Mouse (Mus musculus): ENCODE results near the gene Lmtk2.

Gene Lmtk2

DNA sequence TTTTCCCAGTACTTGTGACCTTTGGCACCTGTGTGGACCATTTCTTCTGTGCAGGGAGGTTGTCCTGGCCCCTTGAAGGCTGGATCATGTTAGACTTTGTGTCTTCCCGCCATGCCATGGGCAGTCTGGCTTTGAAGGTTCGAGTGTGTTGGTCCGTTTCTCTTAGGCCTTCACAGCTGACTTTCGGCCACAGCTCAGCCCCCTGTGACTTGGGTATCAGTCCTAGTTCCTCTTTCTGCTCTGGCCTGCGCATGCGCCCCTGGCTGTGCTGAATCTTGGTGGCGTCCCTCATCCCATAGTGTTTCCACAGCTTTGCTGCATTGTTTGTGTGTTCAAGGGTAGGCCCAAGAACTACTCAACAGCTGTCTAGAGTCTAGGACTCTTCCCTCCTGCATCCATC is 81.0 kb downstream of the Lmtk2 start:
- DNase-seq = no peak

DNA sequence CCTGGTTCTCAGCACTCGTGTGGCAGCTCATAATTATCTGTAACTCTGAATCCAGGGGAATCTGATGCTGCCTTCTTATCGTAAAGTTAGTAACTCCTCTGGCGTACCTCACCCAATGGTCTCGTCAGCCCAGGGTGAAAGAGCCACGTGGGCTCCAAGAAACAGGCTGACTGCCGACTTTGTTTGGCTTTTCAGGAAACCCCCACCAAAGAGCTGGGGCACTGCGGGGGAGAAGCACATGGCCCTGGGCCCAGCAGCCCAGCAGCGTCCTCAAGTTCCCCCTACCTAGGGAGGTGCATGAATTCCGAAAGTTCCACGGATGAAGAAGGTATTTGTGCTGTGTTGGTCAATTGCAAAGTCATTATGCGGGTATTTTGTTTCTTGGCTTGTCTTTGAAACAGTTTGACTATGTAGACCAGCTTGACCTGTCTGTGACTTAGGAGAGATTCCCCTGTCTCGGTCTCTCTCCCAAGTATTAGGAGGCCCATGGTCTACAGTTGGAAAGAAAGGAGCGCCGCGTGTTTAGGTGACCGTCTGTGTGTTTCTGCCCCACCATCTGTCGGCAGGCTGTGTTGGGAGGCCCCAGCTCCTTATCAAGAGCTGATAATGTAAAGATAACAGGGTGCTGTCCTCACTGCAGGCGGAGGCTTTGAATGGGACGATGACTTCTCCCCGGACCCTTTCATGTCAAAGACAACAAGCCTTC is 82.5 kb downstream of the Lmtk2 start:
- no peak for DNase-seq

DNA sequence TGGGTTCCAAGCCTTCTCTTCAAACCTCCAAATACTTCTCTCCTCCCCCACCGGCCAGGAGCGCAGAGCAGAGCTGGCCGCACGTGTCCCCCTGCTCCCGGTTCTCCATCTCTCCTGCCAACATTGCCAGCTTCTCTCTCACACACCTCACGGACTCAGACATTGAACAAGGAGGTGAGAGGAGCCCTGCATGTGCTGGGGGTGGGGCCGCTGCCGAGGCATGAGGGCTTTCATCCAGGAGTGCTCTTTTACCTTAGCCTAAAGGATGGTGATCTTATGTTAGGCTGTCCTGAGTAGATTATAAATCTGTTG is 83.0 kb downstream of the Lmtk2 start:
- no peak for DNase-seq

GRCm38 (mm10) chr5:144183647-144184335 is 83.6 kb downstream of the Lmtk2 start:
- DNase-seq = no peak

DNA sequence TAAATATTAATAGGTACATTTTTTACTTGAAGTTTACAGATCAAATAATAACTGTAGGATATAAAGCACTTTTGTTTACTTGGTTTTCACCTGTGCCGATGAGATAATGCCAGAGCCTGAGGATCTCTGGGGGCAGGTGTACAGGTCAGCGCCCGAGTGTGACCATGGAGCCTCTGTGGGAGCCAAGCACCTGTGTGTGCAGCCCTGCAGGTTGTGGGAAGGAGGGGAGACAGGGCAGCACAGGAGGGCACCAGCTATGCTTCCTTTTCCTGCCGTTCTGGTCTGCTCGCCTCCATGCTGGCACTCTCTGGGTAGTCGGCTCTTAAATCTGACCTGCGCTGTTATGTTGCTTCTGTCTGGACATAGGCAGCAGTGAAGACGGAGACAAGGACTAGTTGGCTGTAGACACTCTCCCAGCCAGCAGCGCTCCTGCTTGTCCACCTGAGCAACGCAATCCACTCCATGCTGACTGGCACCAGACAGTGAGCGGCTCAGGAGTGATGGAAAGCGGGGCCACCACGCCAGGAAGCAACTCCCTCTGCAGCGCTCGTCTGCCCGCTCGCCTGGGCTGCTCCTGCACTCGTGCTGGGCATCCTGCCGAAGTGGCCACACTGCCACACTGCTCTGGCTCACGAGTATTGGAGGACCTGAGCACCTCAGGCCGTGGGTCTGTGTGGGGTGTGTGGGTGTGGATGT is 84.3 kb downstream of the Lmtk2 start:
- no peak for DNase-seq

DNA sequence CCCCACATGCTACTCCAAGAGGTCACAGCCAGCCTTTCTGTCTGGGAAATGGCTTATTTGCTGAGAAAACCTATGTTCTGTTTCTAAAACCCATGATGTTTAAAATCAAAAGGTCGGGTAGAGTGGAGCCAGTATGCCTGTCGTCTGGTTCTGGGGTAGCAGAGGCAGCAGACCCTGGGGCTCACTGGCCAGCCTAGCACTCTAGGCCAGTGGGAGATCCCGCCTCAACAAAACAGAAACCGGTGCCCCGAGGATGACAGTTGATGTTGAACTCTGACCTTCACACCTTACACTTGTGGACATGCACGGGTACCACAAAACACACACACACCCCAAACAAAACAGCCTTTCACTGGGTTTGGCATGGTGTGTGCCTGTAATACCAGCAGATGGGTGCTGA is 88.2 kb downstream of the Lmtk2 start:
- DNase-seq = no peak

DNA sequence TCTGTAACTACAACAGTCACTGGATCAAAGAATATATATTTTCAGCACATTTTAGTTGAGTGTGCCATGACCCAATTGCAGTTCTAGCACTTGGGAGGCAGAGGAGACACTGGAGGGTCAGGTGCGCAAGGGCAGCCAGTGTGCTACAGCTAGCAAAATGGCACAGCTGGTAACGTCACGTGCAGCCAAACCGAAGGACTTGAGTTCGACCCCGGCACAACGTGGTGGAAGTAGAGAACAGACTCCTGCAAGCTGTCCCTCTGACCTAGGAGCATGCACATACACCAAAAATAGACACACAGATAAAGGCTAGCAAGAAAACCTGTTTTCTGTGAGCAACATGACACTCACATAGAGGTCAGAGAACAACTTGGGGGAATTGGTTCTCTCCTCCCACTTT is 89.1 kb downstream of the Lmtk2 start:
- no peak for DNase-seq

GRCm38 (mm10) chr5:144189950-144190583 is 89.8 kb downstream of the Lmtk2 start, which contains the start of gene Bhlha15:
Gene Bhlha15, plus strand, starts transcription at chr5:144190286.
- DNase-seq = peak; percentile 72 to 80

- no peak for DNase-seq
These were observed 90.8 kb downstream of the Lmtk2 start for GRCm38 (mm10) chr5:144191026-144191425.

GRCm38 (mm10) chr5:144192673-144193072 is 92.4 kb downstream of the Lmtk2 start:
- no peak for DNase-seq

DNA sequence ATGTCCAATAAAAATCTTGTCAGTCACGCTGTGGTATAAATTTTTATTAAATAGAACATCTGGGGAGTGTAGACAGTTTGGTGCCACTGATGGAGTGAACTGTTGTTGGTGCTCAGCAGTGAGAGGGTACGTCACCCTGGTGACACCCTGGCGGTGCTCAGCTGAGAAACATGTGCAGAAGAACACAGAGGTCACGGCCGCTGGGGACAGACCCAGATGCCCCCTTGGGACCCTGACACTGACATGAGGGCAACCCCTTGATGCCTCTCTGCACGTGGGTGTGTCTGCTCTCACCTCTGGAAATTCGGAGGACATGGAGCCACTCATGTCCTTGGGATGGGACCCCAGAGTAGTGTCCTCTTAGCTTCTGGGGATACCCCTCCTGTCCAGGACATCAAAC is 94.2 kb downstream of the Lmtk2 start:
- no peak for DNase-seq

- DNase-seq = no peak
These were observed 95.3 kb downstream of the Lmtk2 start for GRCm38 (mm10) chr5:144195567-144195966.

DNA sequence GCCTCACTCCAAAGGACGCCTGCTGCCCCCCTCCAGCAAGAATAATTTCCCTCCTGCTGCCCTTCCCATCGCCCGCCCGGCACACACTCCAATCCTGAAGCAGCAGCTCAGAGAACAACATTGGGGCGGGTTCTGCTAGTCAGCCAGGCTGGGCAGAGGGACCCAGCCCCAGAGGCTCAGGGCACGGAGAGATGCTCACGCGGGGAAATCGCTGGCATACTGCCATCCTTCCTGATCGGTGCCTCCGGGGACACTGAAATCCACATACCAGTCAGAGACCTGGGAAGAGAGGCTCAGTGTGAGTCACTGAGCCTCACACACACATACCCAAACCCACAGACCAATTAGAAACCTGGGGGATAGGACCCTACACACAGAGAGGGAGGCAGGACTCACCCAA is 100.4 kb downstream of the Lmtk2 start:
- no peak for DNase-seq

DNA sequence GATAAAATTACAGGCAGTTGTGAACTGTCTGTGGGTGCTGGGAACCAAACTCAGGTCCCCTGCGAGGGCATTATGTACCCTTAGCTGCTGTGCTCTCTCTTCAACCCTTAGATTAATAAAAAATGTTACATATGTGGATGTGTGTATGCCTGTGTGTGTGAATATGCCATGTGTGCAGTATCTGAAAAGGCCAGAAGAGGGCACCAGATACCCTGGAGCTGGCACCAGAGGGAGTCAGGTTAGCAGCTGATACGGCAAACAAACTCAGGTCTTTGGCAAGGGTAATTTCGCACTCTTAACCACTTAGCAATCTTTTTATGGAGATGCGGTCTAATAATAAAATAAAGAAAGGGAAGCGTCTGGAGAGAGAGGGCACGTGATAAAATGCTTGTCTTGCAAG is 102.2 kb downstream of the Lmtk2 start:
- no peak for DNase-seq

DNA sequence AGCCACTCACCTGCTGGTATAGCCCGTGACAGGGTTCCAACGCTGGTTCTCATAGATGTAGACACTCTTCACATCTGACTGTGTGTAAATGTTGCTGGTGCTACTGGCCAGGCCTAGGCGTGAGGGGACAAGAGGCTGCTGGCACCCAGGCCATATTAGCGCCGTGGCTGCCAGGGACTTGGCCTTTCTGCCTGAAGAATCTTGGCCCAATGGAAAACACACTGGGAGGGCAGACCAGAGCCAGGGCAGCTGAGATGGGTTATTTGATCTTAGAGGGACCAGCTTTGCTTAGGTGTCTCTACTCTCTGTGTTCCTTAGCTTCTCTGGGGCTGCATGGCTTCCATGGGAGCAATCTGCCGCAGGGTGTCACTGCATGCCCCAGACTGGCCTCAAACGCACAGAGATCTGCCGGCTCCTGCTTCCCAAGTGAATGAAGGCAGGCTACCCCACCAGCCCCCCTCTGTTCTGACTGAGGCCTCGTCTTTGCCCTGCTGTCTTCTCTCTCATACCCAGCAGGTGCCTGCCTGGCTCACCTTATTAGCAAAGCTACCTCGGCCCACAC is 103.2 kb downstream of the Lmtk2 start:
- no peak for DNase-seq

DNA sequence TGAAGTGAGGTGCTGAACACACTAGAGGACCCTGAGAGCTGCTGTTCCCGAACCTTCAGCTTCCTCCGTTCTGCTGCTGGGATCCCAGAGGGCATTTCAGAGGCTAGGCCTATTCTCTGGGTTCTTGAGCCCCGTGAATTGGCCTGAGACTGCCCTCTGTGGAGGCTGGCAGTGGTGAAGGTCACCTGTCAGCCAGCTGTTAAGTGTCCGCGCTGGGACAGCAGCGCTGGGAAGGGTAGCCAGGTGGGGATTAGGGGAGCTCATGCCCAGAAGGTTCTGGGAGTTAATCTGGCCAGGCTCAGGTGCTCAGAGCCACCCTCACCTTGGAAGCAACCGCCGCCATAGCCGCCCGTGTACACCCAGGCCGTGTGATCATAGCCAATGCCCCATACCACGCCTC is 104.1 kb downstream of the Lmtk2 start:
- DNase-seq = no peak

GRCm38 (mm10) chr5:144204911-144205310 is 104.7 kb downstream of the Lmtk2 start:
- DNase-seq = peak in 1 of 2 experiments; percentile 33

- DNase-seq = no peak
These were observed 105.8 kb downstream of the Lmtk2 start for GRCm38 (mm10) chr5:144206069-144206468.

DNA sequence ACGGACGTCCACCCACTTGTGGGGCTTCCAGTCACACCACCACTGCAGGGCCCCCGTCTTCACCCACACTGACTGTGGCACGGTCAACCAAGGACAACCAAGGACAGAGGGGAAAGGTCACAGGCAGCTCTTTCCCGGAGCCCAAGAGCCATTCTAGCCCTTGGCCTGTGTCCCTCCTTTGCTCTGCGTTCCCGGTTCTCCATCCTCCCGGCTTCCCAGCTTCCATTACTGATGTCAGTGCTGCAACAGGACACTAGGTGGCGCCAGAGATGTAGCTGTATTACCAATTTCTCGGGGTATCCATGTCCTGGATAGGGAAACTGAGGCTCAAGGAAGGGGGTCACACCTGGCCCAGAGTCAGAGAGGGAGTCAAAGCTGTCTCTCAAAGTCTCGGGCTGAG is 107.2 kb downstream of the Lmtk2 start:
- DNase-seq = peak; percentile 68 to 71

- peak; percentile 82 to 83 for DNase-seq
These were observed 114.2 kb downstream of the Lmtk2 start for GRCm38 (mm10) chr5:144214453-144214852.

- DNase-seq = no peak
These were observed 115.8 kb downstream of the Lmtk2 start for GRCm38 (mm10) chr5:144215992-144216391.

GRCm38 (mm10) chr5:144218061-144218460 is 117.8 kb downstream of the Lmtk2 start:
- no peak for DNase-seq

- peak; percentile 31 to 41 for DNase-seq
These were observed 119.1 kb downstream of the Lmtk2 start for GRCm38 (mm10) chr5:144219306-144219705.
